Mouse (Mus musculus) lung, embryonic 15.5 days (tissue): ENCODE measurements around the gene Utp14b. TPM values are rescaled to one million over a fixed set of nuclear protein-coding genes. Genes with fewer than 3 reads are reported as not detected.

ENCODE experiments used
- polyA plus RNA-seq: library from polyadenylated mRNA; unstranded; fragments of >200 nt; fragmentation: Nextera tagmentation; extraction: Ambion mirVana; gene quantifications from 2 replicates; pipeline ENCODE4 v1.2.1, GENCODE M21; 2015

The Utp14b gene
- polyA plus RNA-seq, 1 experiment from 2014 or later: 3.7 TPM

Other genes with a start within 250 kb of the Utp14b start
- 126 and 129 TPM in 2 replicates for gene Farsb, start 169.1 kb upstream of the Utp14b start, polyA plus RNA-seq
- gene Mogat1, start 147.0 kb upstream of the Utp14b start, polyA plus RNA-seq: 0.27 and 0.44 TPM in 2 replicates
- gene BC035947, start 145.9 kb upstream of the Utp14b start, polyA plus RNA-seq: 0.06 TPM in 1 of 2 replicates, not detected in the other
- gene Acsl3, start 213 bp upstream of the Utp14b start, polyA plus RNA-seq: 46.1 and 46.3 TPM in 2 replicates
- 14.2 and 15.6 TPM in 2 replicates for gene Kcne4, start 158.7 kb downstream of the Utp14b start, polyA plus RNA-seq